Mouse (Mus musculus): ENCODE data around the gene Slc16a7.

- TF ChIP-seq POLR2A (IDR thresholded peaks at IDR 0.05; ENCODE audit: borderline replicate concordance, insufficient read depth, low read length) (no peak), CTCF (IDR thresholded peaks at IDR 0.05; ENCODE audit: borderline replicate concordance, insufficient read depth, low read depth, low read length) (no peak)
These were observed 29.5 kb upstream of the Slc16a7 start for GRCm38 (mm10) chr10:125418795-125419194.
